Mouse (Mus musculus) olfactory bulb, adult 2 months (tissue): ENCODE data around the gene Loxl4. TPM values are rescaled to one million over a fixed set of nuclear protein-coding genes. Genes with fewer than 3 reads are reported as not detected.

Source experiments
- H3K27ac ChIP-seq: fragments of 200-500 bp; 2 replicates; pipeline ENCODE4 v1.5.1; 2012; ENCODE audit warnings: low read depth, low read length; ENCODE audit not compliant: insufficient read depth
- H3K4me1 ChIP-seq: fragments of 200-500 bp; 2 replicates; pipeline ENCODE4 v1.6.1; 2012; ENCODE audit warnings: low read length; ENCODE audit not compliant: control insufficient read depth, insufficient read depth
- H3K4me3 ChIP-seq: fragments of 200-500 bp; 2 replicates; pipeline ENCODE4 v1.5.1; 2012; ENCODE audit warnings: mild to moderate bottlenecking, low read depth, low read length, moderate library complexity; ENCODE audit not compliant: insufficient read depth
- CTCF ChIP-seq: fragments of 200-500 bp; IDR thresholded peaks from 2 replicates; pipeline ENCODE4 v1.5.1; 2012; ENCODE audit warnings: low read depth, mild to moderate bottlenecking, low read length, moderate library complexity; ENCODE audit not compliant: insufficient read depth
- POLR2A ChIP-seq: fragments of 200-500 bp; IDR thresholded peaks from 2 replicates; pipeline ENCODE4 v1.6.1; 2012; ENCODE audit warnings: mild to moderate bottlenecking, low read depth, low read length, moderate library complexity; ENCODE audit not compliant: insufficient read depth
- WGBS: fragments of 180-500 bp; shearing (Covaris S2); methylation state at CpG from one replicate; pipeline ENCODE4 v1.1.7; 2018; 5-methylcytosine and 5-hydroxymethylcytosine counted together
- polyA plus RNA-seq: library from polyadenylated mRNA; stranded (reverse); fragments of >200 nt; gene quantifications from 2 replicates; pipeline ENCODE4 v1.2.4, GENCODE M21; 2012; ENCODE audit warnings: low replicate concordance; ENCODE audit not compliant: missing spikeins, insufficient read depth, insufficient read length

Loxl4 gene
- polyA plus RNA-seq, 1 experiment, result not detected

GRCm38 (mm10) chr19:42563726-42564270 is 48.8 kb downstream of the Loxl4 start:
- TF ChIP-seq POLR2A (no peak), CTCF (no peak)
- H3K27ac ChIP-seq, result no peak overlapping the region
- H3K4me3 ChIP-seq, result no peak overlapping the region
- H3K4me1 ChIP-seq, result no peaks in the 10 kb centered on the region
- 80% methylated on average over 3 of the region's 3 CpGs for WGBS

- TF ChIP-seq POLR2A (no peak), CTCF (no peak)
- H3K4me3 ChIP-seq, result no peak overlapping the region
- WGBS, result 96% methylated on average over 3 of the region's 3 CpGs
Measured at GRCm38 (mm10) chr19:42562981-42563380, 49.6 kb downstream of the Loxl4 start.

GRCm38 (mm10) chr19:42561991-42562390 is 50.6 kb downstream of the Loxl4 start:
- 91% methylated on average over 1 of the region's 1 CpGs for WGBS
- Histone ChIP-seq H3K27ac (no peak overlapping the region), H3K4me3 (no peak overlapping the region), H3K4me1 (no peaks in the 10 kb centered on the region)
- TF ChIP-seq CTCF (no peak), POLR2A (no peak)

More at GRCm38 (mm10) chr19:42562981-42563380, 49.6 kb downstream of the Loxl4 start:
- no peaks in the 10 kb centered on the region for H3K4me1 ChIP-seq
- no peak overlapping the region for H3K27ac ChIP-seq

GRCm38 (mm10) chr19:42558701-42559100 is 53.9 kb downstream of the Loxl4 start:
- TF ChIP-seq CTCF (no peak), POLR2A (no peak)
- Histone ChIP-seq H3K4me1 (no peaks in the 10 kb centered on the region), H3K4me3 (no peak overlapping the region), H3K27ac (no peak overlapping the region)
- WGBS, result 93% methylated on average over 3 of the region's 3 CpGs

Other genes with a start within 250 kb of the Loxl4 start
- not detected in 2 replicates for gene Crtac1, start 181.0 kb downstream of the Loxl4 start, polyA plus RNA-seq
- not detected in 2 replicates for gene R3hcc1l, start 94.1 kb downstream of the Loxl4 start, polyA plus RNA-seq
- gene Pyroxd2, start 140.0 kb upstream of the Loxl4 start, polyA plus RNA-seq, result not detected in 2 replicates
- not detected in 2 replicates for gene Hps1, start 167.2 kb upstream of the Loxl4 start, polyA plus RNA-seq